Mouse (Mus musculus) liver, embryonic 11.5 days (tissue): ENCODE data around the gene Apobec2. TPM values are rescaled to one million over a fixed set of nuclear protein-coding genes. Genes with fewer than 3 reads are reported as not detected.

Experiments used
- ATAC-seq: fragments of 200-750 bp; cut with Nextera tagmentation; replicated peaks from 2 replicates; pipeline ENCODE4 v1.8.0; 2017; ENCODE audit warnings: moderate number of reproducible peaks, mild to moderate bottlenecking, moderate TSS enrichment, moderate library complexity; ENCODE audit not compliant: low FRiP score
- DNase-seq: peaks from one replicate; pipeline ENCODE4 v3.0.0-alpha.2; 2017; ENCODE audit warnings: low spot score
- H3K27ac ChIP-seq: fragments of 300-500 bp; sonication (generic); 2 replicates; pipeline ENCODE4 v1.5.1; 2014; ENCODE audit warnings: mild to moderate bottlenecking, low read depth, low read length, control low read depth
- H3K27me3 ChIP-seq: fragments of 300-500 bp; sonication (generic); replicated peaks from 2 replicates; pipeline ENCODE4 v1.6.1; 2014; ENCODE audit warnings: low read length, mixed read lengths; ENCODE audit not compliant: control insufficient read depth, insufficient read depth
- H3K36me3 ChIP-seq: fragments of 300-500 bp; sonication (generic); 2 replicates; pipeline ENCODE4 v1.6.1; 2014; ENCODE audit warnings: mild to moderate bottlenecking, low read length, moderate library complexity, mixed read lengths; ENCODE audit not compliant: control insufficient read depth, insufficient read depth
- H3K4me1 ChIP-seq: fragments of 300-500 bp; sonication (generic); replicated peaks from 2 replicates; pipeline ENCODE4 v1.6.1; 2014; ENCODE audit warnings: low read length, mixed read lengths; ENCODE audit not compliant: control insufficient read depth, insufficient read depth
- H3K4me2 ChIP-seq: fragments of 300-500 bp; sonication (generic); 2 replicates; pipeline ENCODE4 v1.6.1; 2014; ENCODE audit warnings: mild to moderate bottlenecking, control low read depth, moderate library complexity
- H3K4me3 ChIP-seq: fragments of 300-500 bp; sonication (generic); 2 replicates; pipeline ENCODE4 v1.5.1; 2014; ENCODE audit warnings: low read depth, low read length, control low read depth
- H3K9ac ChIP-seq: fragments of 300-500 bp; sonication (generic); 2 replicates; pipeline ENCODE4 v1.6.1; 2014; ENCODE audit warnings: low read depth, low read length, control low read depth
- H3K9me3 ChIP-seq: fragments of 300-500 bp; sonication (generic); 2 replicates; pipeline ENCODE4 v1.6.1; 2016; ENCODE audit warnings: low read length, inconsistent platforms, mixed read lengths; ENCODE audit not compliant: control insufficient read depth
- WGBS: fragments of 180-500 bp; shearing (Covaris S2); extraction: QIAGEN DNeasy Blood & Tissue Kit; methylation state at CpG from one replicate; pipeline ENCODE4 v1.1.7; 2014; 5-methylcytosine and 5-hydroxymethylcytosine counted together
- polyA plus RNA-seq: library from polyadenylated mRNA; unstranded; fragments of >200 nt; fragmentation: Nextera tagmentation; extraction: Ambion mirVana; gene quantifications from 2 replicates; pipeline ENCODE4 v1.2.1, GENCODE M21; 2014

Gene Apobec2
- polyA plus RNA-seq, 1 experiment from 2014 or later, result 3.0 TPM

- H3K4me1 ChIP-seq, result peaks cover 33% of the 10 kb centered on the region
- H3K4me2 ChIP-seq, result peak overlapping the region; percentile 79
- no peaks in the 10 kb centered on the region for H3K9me3 ChIP-seq
- H3K36me3 ChIP-seq, result peaks cover 5% of the 10 kb centered on the region; the same call in 1 of the 2 replicates
- ATAC-seq (peak; percentile 40), DNase-seq (peak; percentile 81)
- peak overlapping the region; percentile 97 for H3K9ac ChIP-seq
- peak overlapping the region; percentile 85 for H3K4me3 ChIP-seq
- no peaks in the 10 kb centered on the region for H3K27me3 ChIP-seq
- H3K27ac ChIP-seq, result peak overlapping the region; percentile 100
- WGBS, result under 1% methylated on average over 46 of the region's 47 CpGs
Measured at GRCm38 (mm10) chr17:48408526-48409291, 24.0 kb downstream of the Apobec2 start.

- H3K36me3 ChIP-seq, result peaks cover 5% of the 10 kb centered on the region; the same call in 1 of the 2 replicates
- H3K9me3 ChIP-seq, result no peaks in the 10 kb centered on the region
- peaks cover 33% of the 10 kb centered on the region for H3K4me1 ChIP-seq
Measured at GRCm38 (mm10) chr17:48407910-48408525, 24.7 kb downstream of the Apobec2 start.

GRCm38 (mm10) chr17:48407154-48407553, 25.6 kb downstream of the Apobec2 start:
- WGBS, result 61% methylated on average over 4 of the region's 4 CpGs
- Histone ChIP-seq H3K36me3 (peaks cover under 1% of the 10 kb centered on the region; the same call in 1 of the 2 replicates), H3K4me1 (peaks cover 33% of the 10 kb centered on the region), H3K4me3 (peak overlapping the region; percentile 85), H3K9ac (peak overlapping the region; percentile 97; the same call in 1 of the 2 replicates), H3K9me3 (no peaks in the 10 kb centered on the region), H3K4me2 (peak overlapping the region; percentile 79), H3K27ac (peak overlapping the region; percentile 100), H3K27me3 (no peaks in the 10 kb centered on the region)
- DNase-seq (no peak), ATAC-seq (no peak)

More at GRCm38 (mm10) chr17:48407910-48408525, 24.7 kb downstream of the Apobec2 start:
- peak overlapping the region; percentile 79 for H3K4me2 ChIP-seq
- H3K9ac ChIP-seq, result peak overlapping the region; percentile 97
- ATAC-seq (no peak), DNase-seq (no peak)
- peak overlapping the region; percentile 85 for H3K4me3 ChIP-seq
- 7% methylated on average over 8 of the region's 8 CpGs for WGBS
- peak overlapping the region; percentile 100 for H3K27ac ChIP-seq
- H3K27me3 ChIP-seq, result no peaks in the 10 kb centered on the region

GRCm38 (mm10) chr17:48404706-48405105, 28.0 kb downstream of the Apobec2 start:
- Histone ChIP-seq H3K9ac (no peak overlapping the region), H3K4me3 (no peak overlapping the region), H3K36me3 (peaks cover 4% of the 10 kb centered on the region), H3K4me2 (no peak overlapping the region), H3K27ac (no peak overlapping the region; the same call in 1 of the 2 replicates), H3K27me3 (no peaks in the 10 kb centered on the region), H3K9me3 (no peaks in the 10 kb centered on the region), H3K4me1 (peaks cover 23% of the 10 kb centered on the region)
- WGBS, result 43% methylated on average over 1 of the region's 1 CpGs
- ATAC-seq (peak; percentile 33), DNase-seq (no peak)

- peaks cover 23% of the 10 kb centered on the region for H3K4me1 ChIP-seq
- peak overlapping the region; percentile 50; the same call in 1 of the 2 replicates for H3K27ac ChIP-seq
Measured at GRCm38 (mm10) chr17:48403848-48404247, 28.9 kb downstream of the Apobec2 start.

GRCm38 (mm10) chr17:48402751-48403150, 30.0 kb downstream of the Apobec2 start:
- Histone ChIP-seq H3K9ac (no peak overlapping the region), H3K27me3 (no peaks in the 10 kb centered on the region), H3K9me3 (no peaks in the 10 kb centered on the region), H3K36me3 (peaks cover 16% of the 10 kb centered on the region), H3K4me3 (no peak overlapping the region), H3K4me1 (peaks cover 19% of the 10 kb centered on the region), H3K27ac (no peak overlapping the region), H3K4me2 (no peak overlapping the region)
- DNase-seq (no peak), ATAC-seq (no peak)
- 83% methylated on average over 3 of the region's 3 CpGs for WGBS

More at GRCm38 (mm10) chr17:48403848-48404247, 28.9 kb downstream of the Apobec2 start:
- H3K4me2 ChIP-seq, result peak overlapping the region; percentile 38; the same call in 1 of the 2 replicates
- no peak overlapping the region for H3K4me3 ChIP-seq
- ATAC-seq, result no peak
- H3K9ac ChIP-seq, result peak overlapping the region; percentile 26; the same call in 1 of the 2 replicates
- DNase-seq, result no peak
- 66% methylated on average over 2 of the region's 2 CpGs for WGBS
- no peaks in the 10 kb centered on the region for H3K27me3 ChIP-seq
- no peaks in the 10 kb centered on the region for H3K9me3 ChIP-seq
- peaks cover 11% of the 10 kb centered on the region for H3K36me3 ChIP-seq

- Histone ChIP-seq H3K27ac (no peak overlapping the region), H3K4me1 (peaks cover 16% of the 10 kb centered on the region), H3K4me3 (no peak overlapping the region), H3K36me3 (peaks cover 16% of the 10 kb centered on the region), H3K27me3 (no peaks in the 10 kb centered on the region), H3K9me3 (no peaks in the 10 kb centered on the region), H3K4me2 (no peak overlapping the region), H3K9ac (no peak overlapping the region)
- 95% methylated on average over 4 of the region's 4 CpGs for WGBS
- ATAC-seq (no peak), DNase-seq (no peak)
Measured at GRCm38 (mm10) chr17:48401710-48402109, 31.0 kb downstream of the Apobec2 start.

- 96% methylated on average over 3 of the region's 3 CpGs for WGBS
Measured at GRCm38 (mm10) chr17:48392616-48393015, 40.1 kb downstream of the Apobec2 start.

More at GRCm38 (mm10) chr17:48392616-48393015, 40.1 kb downstream of the Apobec2 start:
- Histone ChIP-seq H3K4me1 (no peaks in the 10 kb centered on the region), H3K4me3 (no peak overlapping the region), H3K9me3 (no peaks in the 10 kb centered on the region), H3K9ac (no peak overlapping the region), H3K4me2 (no peak overlapping the region), H3K27me3 (no peaks in the 10 kb centered on the region), H3K36me3 (peaks cover 72% of the 10 kb centered on the region), H3K27ac (no peak overlapping the region)
- ATAC-seq (no peak), DNase-seq (no peak)
